Mouse (Mus musculus): Measurements from ENCODE around the gene Olfr784.
"Not testable (repeated sequence)": the region's sequence is repeated elsewhere in the genome, so short reads cannot be mapped to it uniquely, and the experiment has no call there.

Gene Olfr784

GRCm38 (mm10) chr10:129383783-129384182, at the start of gene Olfr784:
Gene Olfr784, plus strand, starts transcription at chr10:129384083.
- no peak for DNase-seq (ENCODE audit: low read depth in 2 of 2, low spot score in 2 of 2)

- DNase-seq (ENCODE audit: low read depth in 2 of 2, low spot score in 2 of 2), result no peak
Observed at GRCm38 (mm10) chr10:129348550-129348949, 35.3 kb upstream of the Olfr784 start, which contains the start of gene Olfr782. Gene Olfr782, plus strand, starts transcription at chr10:129348850.

DNA sequence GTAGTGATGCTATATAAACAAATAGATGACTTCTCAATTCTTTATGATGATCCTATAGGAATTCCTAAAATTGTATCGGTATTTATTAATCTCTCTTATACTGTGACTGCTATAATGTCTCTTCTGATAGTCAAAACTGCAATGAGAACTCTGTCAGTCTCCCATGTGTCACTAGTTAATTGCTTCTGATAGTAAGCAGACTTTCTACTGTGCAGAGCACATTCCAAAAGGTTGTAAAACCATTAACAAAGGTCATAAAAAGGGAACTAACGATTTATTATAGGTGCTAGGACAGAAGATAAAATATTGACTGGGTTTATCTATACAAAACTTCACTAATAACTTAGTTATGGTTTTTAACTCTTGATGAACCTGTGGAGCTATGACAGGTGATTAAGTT, 31.4 kb upstream of the Olfr784 start:
- DNase-seq (ENCODE audit: low read depth in 2 of 2, low spot score in 2 of 2), result not testable (repeated sequence)

GRCm38 (mm10) chr10:129356496-129356895, 27.4 kb upstream of the Olfr784 start:
- DNase-seq (ENCODE audit: low read depth in 2 of 2, low spot score in 2 of 2), result not testable (repeated sequence)

DNA sequence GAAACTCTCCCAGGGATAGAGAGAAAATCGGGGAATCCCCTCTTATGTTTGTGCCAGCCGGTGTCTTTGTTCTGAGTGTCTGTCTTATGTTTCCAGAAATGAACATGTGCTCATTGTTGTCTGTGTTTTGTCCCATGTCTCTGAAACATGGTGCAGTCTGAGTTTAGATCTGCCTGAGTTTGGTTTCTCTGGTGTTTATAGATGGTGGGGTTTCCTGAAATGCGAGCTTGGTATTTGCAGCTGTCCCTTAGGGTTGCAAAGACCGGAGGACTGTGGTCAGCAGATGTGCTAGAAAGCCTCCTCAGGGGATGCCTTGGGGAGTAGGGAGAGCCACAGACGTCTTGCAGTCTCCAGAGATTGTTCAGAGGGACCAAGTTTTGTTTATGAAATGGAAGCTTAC, 26.6 kb upstream of the Olfr784 start:
- DNase-seq (ENCODE audit: low read depth in 2 of 2, low spot score in 2 of 2), result no peak

GRCm38 (mm10) chr10:129374051-129374450, 9.8 kb upstream of the Olfr784 start:
- DNase-seq (ENCODE audit: low read depth in 2 of 2, low spot score in 2 of 2), result not testable (repeated sequence)

DNA sequence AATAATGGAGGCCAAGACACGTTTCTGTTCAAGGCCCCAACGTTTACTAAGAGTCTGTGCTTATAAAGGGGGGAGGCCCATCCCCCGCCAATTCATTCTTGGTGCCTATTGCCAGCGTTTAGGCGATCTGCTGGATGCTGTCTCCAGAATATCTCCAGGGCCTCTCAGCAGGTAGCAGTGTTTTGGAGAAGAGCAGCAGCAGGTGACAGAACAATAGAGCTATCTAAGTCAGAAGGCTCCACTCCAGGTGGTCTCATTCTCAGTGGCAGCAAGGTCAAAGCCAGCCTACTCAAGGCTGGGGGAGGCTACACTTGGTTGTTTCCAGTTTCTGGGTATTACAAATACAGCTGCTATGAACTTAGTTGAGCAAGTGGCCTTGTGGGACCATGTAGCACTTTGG, 17.0 kb downstream of the Olfr784 start:
- no peak for DNase-seq (ENCODE audit: low read depth in 2 of 2, low spot score in 2 of 2)

DNA sequence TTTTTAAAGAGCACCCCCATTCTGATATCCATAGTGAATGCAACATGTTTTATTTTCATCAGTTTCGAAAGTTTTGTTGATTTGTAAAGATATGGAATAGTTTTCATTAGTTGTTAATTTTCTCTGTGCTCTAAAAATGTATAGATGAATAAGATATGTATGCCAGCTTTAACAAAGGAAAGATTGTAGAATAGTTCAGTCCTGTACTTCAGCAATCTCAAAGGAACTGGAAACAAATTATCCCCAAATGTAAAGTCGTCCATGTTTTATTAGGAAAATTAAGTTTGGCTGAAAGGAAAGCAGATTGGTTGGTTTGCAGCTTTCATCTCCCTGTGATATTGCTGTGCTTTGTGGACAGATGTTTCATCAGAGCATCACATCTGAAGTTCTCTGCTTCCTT, 21.2 kb downstream of the Olfr784 start, which contains the start of gene Olfr785:
TSS of gene Olfr785 (plus strand) at position 301 of the 400 bp plus-strand sequence.
- DNase-seq (ENCODE audit: low read depth in 2 of 2, low spot score in 2 of 2), result no peak

- DNase-seq (ENCODE audit: low read depth in 2 of 2, low spot score in 2 of 2), result no peak
Observed at GRCm38 (mm10) chr10:129427006-129427405, 43.1 kb downstream of the Olfr784 start, which contains the start of gene Olfr786. Gene Olfr786, plus strand, starts transcription at chr10:129427306.

Data from CD8-positive naive resting alpha-beta T cell, adult 2 months (primary cell).